8 mouse cellular contexts compared by ENCODE assay signal in genomic region chr1:186703980-186704701, GRCm38 (mm10). TPM values are rescaled to one million over a fixed set of nuclear protein-coding genes. Genes with fewer than 3 reads are reported as not detected.
A peak's percentile ranks its signal among the peaks of the same experiment; 100 is the strongest.
DNase-seq lines count a peak whose midpoint lies in the region; ATAC-seq and TF ChIP-seq lines count a peak whose summit lies in the region.

No protein-coding gene starts in this region.

- no peak for ATAC-seq in limb, embryonic 13.5 days (ENCODE audit: low FRiP score, low read depth)
- ATAC-seq in neural tube, embryonic 11.5 days (ENCODE audit: insufficient read depth, low FRiP score, low TSS enrichment) = no peak

- no peaks in the 10 kb centered on the region for H3K9me3 ChIP-seq in limb, embryonic 13.5 days
- no peaks in the 10 kb centered on the region for H3K9me3 ChIP-seq in neural tube, embryonic 11.5 days (ENCODE audit: control insufficient read depth, low read length)

- peaks cover 8% of the 10 kb centered on the region; the same call in 1 of the 2 replicates for H3K36me3 ChIP-seq in limb, embryonic 13.5 days
- H3K36me3 ChIP-seq in neural tube, embryonic 11.5 days (ENCODE audit: control insufficient read depth, insufficient read depth, low read length) = no peaks in the 10 kb centered on the region

- TF ChIP-seq CTCF in embryonic fibroblast, embryonic 13.5 days (IDR thresholded peaks at IDR 0.05; ENCODE audit: borderline replicate concordance, insufficient read depth, low read length) = no peak

- TF ChIP-seq POLR2A in embryonic fibroblast, embryonic 13.5 days (IDR thresholded peaks at IDR 0.05; ENCODE audit: low read depth, low read length) = peak; percentile 53; the same call in 1 of the 2 replicates

- H3K27me3 ChIP-seq in limb, embryonic 13.5 days = no peaks in the 10 kb centered on the region
- H3K27me3 ChIP-seq in neural tube, embryonic 11.5 days (ENCODE audit: control insufficient read depth, insufficient read depth, low read length) = no peaks in the 10 kb centered on the region; the same call in 1 of the 2 replicates

- peak overlapping the region; percentile 84 for H3K27ac ChIP-seq in embryonic fibroblast, embryonic 13.5 days (ENCODE audit: insufficient read depth, low read length)
- H3K27ac ChIP-seq in limb, embryonic 13.5 days = peak overlapping the region; percentile 96
- 0 out of 2 replicates have a peak overlapping the region, but pooled peaks have one; percentile 46 for H3K27ac ChIP-seq in neural tube, embryonic 11.5 days (ENCODE audit: low read depth, low read length)

- H3K4me2 ChIP-seq in limb, embryonic 13.5 days (replicated peaks) = peak overlapping the region; percentile 80
- H3K4me2 ChIP-seq in neural tube, embryonic 11.5 days (ENCODE audit: low read depth) = peak overlapping the region; percentile 90

- intact Hi-C loops in heart, postnatal 14 days (cut with DNase I) = loop anchor here (10.0 kb wide), 1 partner anchor 589 kb away; the partner anchor contains the start of gene Lyplal1

- H3K9ac ChIP-seq in limb, embryonic 13.5 days = peak overlapping the region; percentile 94
- H3K9ac ChIP-seq in neural tube, embryonic 11.5 days (ENCODE audit: low read length) = peak overlapping the region; percentile 81

- H3K4me1 ChIP-seq in embryonic fibroblast, embryonic 13.5 days (ENCODE audit: control insufficient read depth, insufficient read depth, low read length) = no peaks in the 10 kb centered on the region
- peaks cover 39% of the 10 kb centered on the region for H3K4me1 ChIP-seq in limb, embryonic 13.5 days
- H3K4me1 ChIP-seq in neural tube, embryonic 11.5 days (ENCODE audit: control insufficient read depth, insufficient read depth, low read length) = no peaks in the 10 kb centered on the region

- DNase-seq in layer of hippocampus, postnatal 10 days (ENCODE audit: low spot score in 2 of 2) = peak; percentile 41 to 48
- no peak for DNase-seq in layer of hippocampus, adult 9-11 months
- peak; percentile 57 for DNase-seq in NIH3T3 (ENCODE audit: low read depth)
- DNase-seq in heart, postnatal 14 days = peak; percentile 38 to 46
- DNase-seq in neural tube, embryonic 11.5 days (ENCODE audit: low spot score) = peak; percentile 67
- DNase-seq in natural killer cell, adult 2 months (ENCODE audit: low spot score in 2 of 2) = no peak

- under 1% methylated on average over 36 of the region's 36 CpGs for WGBS in limb, embryonic 13.5 days
- WGBS in neural tube, embryonic 11.5 days = under 1% methylated on average over 36 of the region's 36 CpGs

- peak overlapping the region; percentile 86 for H3K4me3 ChIP-seq in embryonic fibroblast, embryonic 13.5 days (ENCODE audit: insufficient read depth, low read length)
- peak overlapping the region; percentile 75 for H3K4me3 ChIP-seq in limb, embryonic 13.5 days
- H3K4me3 ChIP-seq in neural tube, embryonic 11.5 days (ENCODE audit: low read depth, low read length) = peak overlapping the region; percentile 61

RNA-seq across cellular contexts. Expression of gene Tgfb2, which starts 1.6 kb away (rescaled TPM):
- total RNA-seq in layer of hippocampus, postnatal 10 days (2021) = 10 to 100 TPM; 33.6 to 37.4 TPM
- 41.7 and 43.9 TPM in 2 replicates for polyA plus RNA-seq in embryonic fibroblast, embryonic 13.5 days (2011; ENCODE audit: insufficient read length, low read depth, missing spikeins)
- 1 to 10 TPM; 7.6 to 7.9 TPM for total RNA-seq in heart, postnatal 14 days (2021)
- polyA plus RNA-seq in limb, embryonic 13.5 days (2015; fragmentation: Nextera tagmentation; extraction: Ambion mirVana) = 101 and 106 TPM in 2 replicates
- polyA plus RNA-seq in neural tube, embryonic 11.5 days (2014; fragmentation: Nextera tagmentation; extraction: Ambion mirVana) = 33.6 and 36.4 TPM in 2 replicates

RNA-seq across cellular contexts. Expression of gene Rrp15, which starts 45.0 kb away (rescaled TPM):
- total RNA-seq in layer of hippocampus, postnatal 10 days (2021) = 10 to 100 TPM; 17.5 to 19.5 TPM
- 27.8 and 31.3 TPM in 2 replicates for polyA plus RNA-seq in embryonic fibroblast, embryonic 13.5 days (2011; ENCODE audit: insufficient read length, low read depth, missing spikeins)
- total RNA-seq in heart, postnatal 14 days (2021) = 1 to 10 TPM; 7.3 to 9.1 TPM
- 69.4 and 75.6 TPM in 2 replicates for polyA plus RNA-seq in limb, embryonic 13.5 days (2015; fragmentation: Nextera tagmentation; extraction: Ambion mirVana)
- polyA plus RNA-seq in neural tube, embryonic 11.5 days (2014; fragmentation: Nextera tagmentation; extraction: Ambion mirVana) = 59.0 and 66.4 TPM in 2 replicates

Comparison
In these comparisons a context has a peak if more than half of its experiments do, and no peak if none do; other contexts are left out.
1. DNase-seq: peak in layer of hippocampus, postnatal 10 days (2 of 2), NIH3T3 (single experiment), heart, postnatal 14 days (2 of 2) and neural tube, embryonic 11.5 days (single experiment); none in layer of hippocampus, adult 9-11 months (single experiment) and natural killer cell, adult 2 months (0 of 2).
2. H3K27ac ChIP-seq: peak in every context shown above with its lines; median percentile 96 in limb, embryonic 13.5 days; 84 in embryonic fibroblast, embryonic 13.5 days; 46 in neural tube, embryonic 11.5 days.
3. Peak in every context shown above with its lines, with median percentiles within 50 percentile points of each other: H3K4me3 ChIP-seq.